Mouse (Mus musculus) thymus, adult 2 months (tissue): ENCODE measurements around the gene Llgl1. TPM values are rescaled to one million over a fixed set of nuclear protein-coding genes. Genes with fewer than 3 reads are reported as not detected.

Experiments
- DNase-seq: peaks from one replicate; pipeline ENCODE4 v3.0.0; 2021
- H3K27ac ChIP-seq: fragments of 200-500 bp; 2 replicates; pipeline ENCODE4 v1.5.1; 2012; ENCODE audit warnings: low read length, control low read depth; ENCODE audit not compliant: control insufficient read depth, insufficient read depth
- H3K27me3 ChIP-seq: fragments of 200-500 bp; 2 replicates; pipeline ENCODE4 v1.6.1; 2012; ENCODE audit warnings: mild to moderate bottlenecking, low read length, moderate library complexity, mixed read lengths; ENCODE audit not compliant: control insufficient read depth, insufficient read depth
- H3K36me3 ChIP-seq: fragments of 200-500 bp; 2 replicates; pipeline ENCODE4 v1.6.1; 2012; ENCODE audit warnings: mild to moderate bottlenecking, low read length, moderate library complexity; ENCODE audit not compliant: control insufficient read depth, insufficient read depth
- H3K4me1 ChIP-seq: fragments of 200-500 bp; replicated peaks from 2 replicates; pipeline ENCODE4 v1.6.1; 2012; ENCODE audit warnings: low read length; ENCODE audit not compliant: control insufficient read depth, insufficient read depth
- H3K4me3 ChIP-seq: fragments of 200-500 bp; 2 replicates; pipeline ENCODE4 v1.5.1; 2012; ENCODE audit warnings: mild to moderate bottlenecking, low read length, control low read depth, moderate library complexity; ENCODE audit not compliant: control insufficient read depth, insufficient read depth
- CTCF ChIP-seq: fragments of 200-500 bp; IDR thresholded peaks from 2 replicates; pipeline ENCODE4 v1.5.1; 2012; ENCODE audit warnings: mild to moderate bottlenecking, control low read depth, low read length, moderate library complexity, borderline replicate concordance; ENCODE audit not compliant: control insufficient read depth, poor library complexity, insufficient read depth; ENCODE audit errors: extremely low read depth
- POLR2A ChIP-seq: fragments of 200-500 bp; IDR thresholded peaks from 2 replicates; pipeline ENCODE4 v1.6.1; 2012; ENCODE audit warnings: mild to moderate bottlenecking, low read length, control low read depth, moderate library complexity; ENCODE audit not compliant: control insufficient read depth, poor library complexity, insufficient read depth; ENCODE audit errors: extremely low read depth
- WGBS: fragments of 180-500 bp; shearing (Covaris S2); methylation state at CpG from one replicate; pipeline ENCODE4 v1.1.7; 2018; 5-methylcytosine and 5-hydroxymethylcytosine counted together
- polyA plus RNA-seq: library from polyadenylated mRNA; depleted of rRNA; stranded (reverse); fragments of >200 nt; gene quantifications from 2 replicates; pipeline ENCODE4 v1.2.3, GENCODE M21; 2012

Gene Llgl1
- polyA plus RNA-seq, 1 experiment, result 143 TPM

GRCm38 (mm10) chr11:60708631-60709030, 9.1 kb downstream of the Llgl1 start:
- H3K27ac ChIP-seq, result no peak overlapping the region
- no peaks in the 10 kb centered on the region for H3K27me3 ChIP-seq
- peaks cover 51% of the 10 kb centered on the region for H3K36me3 ChIP-seq
- no peaks in the 10 kb centered on the region for H3K4me1 ChIP-seq
- TF ChIP-seq POLR2A, result no peak
- no peak for TF ChIP-seq CTCF
- 96% methylated on average over 10 of the region's 10 CpGs for WGBS
- no peak overlapping the region for H3K4me3 ChIP-seq
- no peak for DNase-seq

- TF ChIP-seq POLR2A, result no peak
- TF ChIP-seq CTCF, result no peak
- Histone ChIP-seq H3K27me3 (no peaks in the 10 kb centered on the region), H3K27ac (no peak overlapping the region), H3K4me1 (no peaks in the 10 kb centered on the region), H3K36me3 (peaks cover 54% of the 10 kb centered on the region), H3K4me3 (no peak overlapping the region)
- 97% methylated on average over 45 of the region's 45 CpGs for WGBS
- no peak for DNase-seq
These were observed 10.2 kb downstream of the Llgl1 start for GRCm38 (mm10) chr11:60709481-60710465.

GRCm38 (mm10) chr11:60711218-60711617, 11.7 kb downstream of the Llgl1 start:
- Histone ChIP-seq H3K4me3 (no peak overlapping the region), H3K36me3 (peaks cover 67% of the 10 kb centered on the region), H3K27me3 (no peaks in the 10 kb centered on the region), H3K4me1 (no peaks in the 10 kb centered on the region), H3K27ac (no peak overlapping the region)
- WGBS, result 98% methylated on average over 17 of the region's 17 CpGs
- no peak for DNase-seq
- TF ChIP-seq POLR2A (no peak), CTCF (no peak)

GRCm38 (mm10) chr11:60712040-60712439, 12.5 kb downstream of the Llgl1 start:
- peaks cover 70% of the 10 kb centered on the region for H3K36me3 ChIP-seq
- 97% methylated on average over 18 of the region's 18 CpGs for WGBS
- DNase-seq, result no peak
- H3K27ac ChIP-seq, result no peak overlapping the region
- no peaks in the 10 kb centered on the region for H3K4me1 ChIP-seq
- no peaks in the 10 kb centered on the region for H3K27me3 ChIP-seq
- no peak for TF ChIP-seq POLR2A
- no peak for TF ChIP-seq CTCF
- no peak overlapping the region for H3K4me3 ChIP-seq

- no peak overlapping the region for H3K4me3 ChIP-seq
- WGBS, result 97% methylated on average over 13 of the region's 13 CpGs
- DNase-seq, result no peak
These were observed 13.2 kb downstream of the Llgl1 start for GRCm38 (mm10) chr11:60712639-60713255.

GRCm38 (mm10) chr11:60715833-60716232, 16.3 kb downstream of the Llgl1 start:
- WGBS, result 99% methylated on average over 5 of the region's 5 CpGs
- no peaks in the 10 kb centered on the region for H3K27me3 ChIP-seq
- H3K36me3 ChIP-seq, result peaks cover 72% of the 10 kb centered on the region

More at GRCm38 (mm10) chr11:60712639-60713255, 13.2 kb downstream of the Llgl1 start:
- Histone ChIP-seq H3K27me3 (no peaks in the 10 kb centered on the region), H3K36me3 (peaks cover 67% of the 10 kb centered on the region), H3K4me1 (no peaks in the 10 kb centered on the region), H3K27ac (no peak overlapping the region)
- TF ChIP-seq POLR2A, result no peak
- TF ChIP-seq CTCF, result no peak

More at GRCm38 (mm10) chr11:60715833-60716232, 16.3 kb downstream of the Llgl1 start:
- TF ChIP-seq POLR2A, result no peak
- TF ChIP-seq CTCF, result no peak
- no peak for DNase-seq
- Histone ChIP-seq H3K4me1 (no peaks in the 10 kb centered on the region), H3K27ac (no peak overlapping the region), H3K4me3 (no peak overlapping the region)
